Mouse (Mus musculus) liver, adult 2 months (tissue): ENCODE measurements around the gene Epb41l4b.

Source experiments
- CTCF ChIP-seq: fragments of 200-500 bp; IDR thresholded peaks from 2 replicates; pipeline ENCODE4 v1.5.1; 2011; ENCODE audit warnings: low read depth, low read length, control low read depth
- POLR2A ChIP-seq: fragments of 200-500 bp; IDR thresholded peaks from 2 replicates; pipeline ENCODE4 v1.6.1; 2011; ENCODE audit warnings: low read length, control low read depth; ENCODE audit not compliant: insufficient read depth; ENCODE audit errors: extremely low read depth

- TF ChIP-seq CTCF (no peak), POLR2A (no peak)
Measured at GRCm38 (mm10) chr4:57142374-57143025, 737 bp downstream of the Epb41l4b start.
